Mouse (Mus musculus) ES-CJ7 (cell line): ENCODE measurements around the gene I0C0044D17Rik.
"Not testable (repeated sequence)": the region's sequence is repeated elsewhere in the genome, so short reads cannot be mapped to it uniquely, and the experiment has no call there.

Experiments
- DNase-seq: peaks from one replicate; pipeline ENCODE4 v3.0.0; 2011; ENCODE audit warnings: low read depth, low spot score

The I0C0044D17Rik gene

DNA sequence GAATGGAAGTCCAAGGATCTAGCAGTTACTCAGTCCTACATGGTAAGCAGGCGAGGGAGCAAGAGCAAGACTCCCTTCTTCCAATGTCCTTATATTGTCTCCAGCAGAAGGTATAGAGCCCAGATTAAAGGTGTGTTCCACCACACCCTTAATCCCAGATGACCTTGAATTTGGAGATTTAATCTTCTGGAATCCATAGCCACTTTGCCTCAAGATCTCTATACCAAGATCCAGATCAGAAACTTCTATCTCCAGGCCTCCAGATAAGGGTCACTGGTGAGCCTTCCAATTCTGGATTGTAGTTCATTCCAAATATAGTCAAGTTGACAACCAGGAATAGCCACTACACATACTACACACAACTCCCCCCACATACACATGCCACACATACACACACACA lies at the start of gene I0C0044D17Rik:
I0C0044D17Rik (minus strand) TSS at position 101 of the 400 bp plus-strand sequence.
- DNase-seq: not testable (repeated sequence)

DNA sequence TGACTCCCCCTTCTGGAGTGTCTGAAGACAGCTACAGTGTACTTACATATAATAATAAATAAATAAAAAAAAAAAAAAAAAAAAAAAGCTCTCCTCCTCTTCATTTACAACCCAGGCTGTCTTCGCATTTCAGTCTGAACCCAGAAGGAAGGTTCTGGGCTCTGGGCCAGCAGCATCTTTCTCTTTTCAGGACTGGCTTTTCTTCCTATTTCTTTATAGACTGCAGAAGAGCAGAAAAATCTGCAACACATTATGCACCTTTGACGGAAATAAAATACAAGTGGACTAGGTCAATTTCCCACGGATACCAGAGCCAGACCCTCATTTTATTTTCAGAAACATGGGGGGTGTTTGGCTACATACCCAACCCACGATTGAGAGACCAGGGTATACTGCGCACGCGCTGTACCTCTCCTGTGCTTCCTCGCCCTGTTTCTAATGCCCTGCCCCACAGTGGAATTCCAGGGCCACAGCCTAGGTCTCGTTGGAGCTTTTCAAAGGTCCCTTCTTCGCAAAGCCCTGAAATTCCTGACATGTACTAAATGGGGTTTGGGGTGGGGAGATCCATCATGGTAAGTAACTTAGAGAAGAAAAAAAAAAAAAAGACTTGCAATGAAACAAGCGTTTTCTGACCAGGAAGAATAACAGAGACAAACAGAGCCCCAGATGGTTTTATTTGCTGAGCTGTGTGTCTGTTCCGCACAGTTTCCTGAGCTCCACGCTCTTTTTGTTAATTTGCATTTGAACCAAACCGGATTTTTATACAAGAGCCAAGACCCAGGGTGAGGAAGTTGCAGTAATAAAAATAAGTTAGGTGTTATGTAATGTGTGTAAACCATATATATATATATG lies 42.0 kb upstream of the I0C0044D17Rik start:
- peak; percentile 89 for DNase-seq

DNA sequence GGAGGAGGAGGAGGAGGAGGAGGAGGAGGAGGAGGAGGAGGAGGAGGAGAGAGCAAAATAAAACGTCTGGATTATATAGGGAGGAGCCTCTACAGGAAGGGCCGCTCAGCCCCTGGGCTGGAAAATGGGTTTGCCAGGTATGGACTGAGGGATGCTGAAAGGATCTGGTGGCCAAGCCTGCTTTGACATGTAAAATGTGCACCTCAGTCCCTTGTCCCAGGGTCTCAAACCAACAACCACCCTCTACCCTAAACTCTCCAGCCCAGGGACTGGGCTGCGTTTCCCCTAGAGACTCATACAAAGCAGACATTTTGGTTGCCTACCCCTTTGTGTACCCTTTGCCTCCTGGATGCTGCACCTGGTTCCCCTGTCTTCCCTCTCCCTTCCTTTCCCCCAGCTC lies 40.9 kb upstream of the I0C0044D17Rik start:
- peak; percentile 83 for DNase-seq

- DNase-seq: peak; percentile 95
These were observed 40.5 kb upstream of the I0C0044D17Rik start for GRCm38 (mm10) chr4:98864094-98864493.

GRCm38 (mm10) chr4:98863451-98863850 lies 39.8 kb upstream of the I0C0044D17Rik start:
- DNase-seq: peak; percentile 81

DNA sequence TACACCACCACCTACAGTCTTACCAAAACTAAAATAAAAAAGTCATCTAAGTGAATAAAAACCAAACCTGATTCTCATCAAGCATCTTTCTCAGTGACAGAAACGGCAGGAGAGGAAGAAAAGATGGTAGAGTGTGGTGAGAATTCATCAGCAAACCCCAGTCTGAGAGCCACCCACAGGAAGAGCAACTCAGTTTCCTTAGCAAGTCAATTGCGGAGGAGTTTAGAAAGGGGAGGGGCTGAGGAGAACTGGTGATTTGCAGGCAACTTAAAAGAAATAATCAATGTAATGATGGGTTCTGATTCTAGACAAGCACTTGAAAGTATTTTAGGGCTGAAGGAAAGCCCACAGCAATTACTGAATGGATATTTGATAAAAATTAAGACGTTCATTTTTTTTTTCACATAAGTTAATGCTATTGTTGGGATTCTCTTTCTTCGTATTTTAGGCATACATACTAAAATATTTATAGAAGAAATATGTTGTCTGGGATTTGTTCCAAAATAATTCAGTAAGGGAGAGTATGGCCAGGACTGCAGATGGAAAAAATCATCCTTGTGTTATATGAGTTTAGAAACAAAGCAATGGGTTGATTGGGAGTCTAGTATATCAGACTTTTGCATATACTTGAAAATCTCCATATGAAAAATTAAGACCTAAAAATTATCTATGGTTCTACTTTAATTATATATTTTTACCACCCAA lies 34.7 kb upstream of the I0C0044D17Rik start:
- peak; percentile 55 for DNase-seq

GRCm38 (mm10) chr4:98857037-98857648 lies 33.5 kb upstream of the I0C0044D17Rik start:
- DNase-seq: peak; percentile 71

DNA sequence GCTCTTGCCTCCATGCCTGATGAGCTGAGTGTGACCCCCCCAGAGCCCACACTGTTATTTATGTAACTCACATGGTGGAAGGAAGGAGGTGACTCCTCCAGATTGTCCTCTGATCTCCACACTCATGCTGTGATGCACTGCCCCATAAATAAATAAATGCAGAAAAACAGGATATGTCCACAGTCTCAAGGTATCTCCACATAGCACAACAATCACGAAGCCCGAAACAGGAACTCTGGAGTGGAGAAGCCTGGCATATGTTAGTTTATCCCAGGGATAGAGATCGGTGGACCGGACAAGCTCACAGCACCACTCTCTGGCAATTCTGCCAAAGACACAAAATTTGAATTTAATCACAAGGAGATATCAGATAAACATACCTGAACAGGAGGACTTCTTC lies 30.3 kb upstream of the I0C0044D17Rik start:
- no peak for DNase-seq

GRCm38 (mm10) chr4:98850485-98850884 lies 26.8 kb upstream of the I0C0044D17Rik start:
- DNase-seq: peak; percentile 33

DNA sequence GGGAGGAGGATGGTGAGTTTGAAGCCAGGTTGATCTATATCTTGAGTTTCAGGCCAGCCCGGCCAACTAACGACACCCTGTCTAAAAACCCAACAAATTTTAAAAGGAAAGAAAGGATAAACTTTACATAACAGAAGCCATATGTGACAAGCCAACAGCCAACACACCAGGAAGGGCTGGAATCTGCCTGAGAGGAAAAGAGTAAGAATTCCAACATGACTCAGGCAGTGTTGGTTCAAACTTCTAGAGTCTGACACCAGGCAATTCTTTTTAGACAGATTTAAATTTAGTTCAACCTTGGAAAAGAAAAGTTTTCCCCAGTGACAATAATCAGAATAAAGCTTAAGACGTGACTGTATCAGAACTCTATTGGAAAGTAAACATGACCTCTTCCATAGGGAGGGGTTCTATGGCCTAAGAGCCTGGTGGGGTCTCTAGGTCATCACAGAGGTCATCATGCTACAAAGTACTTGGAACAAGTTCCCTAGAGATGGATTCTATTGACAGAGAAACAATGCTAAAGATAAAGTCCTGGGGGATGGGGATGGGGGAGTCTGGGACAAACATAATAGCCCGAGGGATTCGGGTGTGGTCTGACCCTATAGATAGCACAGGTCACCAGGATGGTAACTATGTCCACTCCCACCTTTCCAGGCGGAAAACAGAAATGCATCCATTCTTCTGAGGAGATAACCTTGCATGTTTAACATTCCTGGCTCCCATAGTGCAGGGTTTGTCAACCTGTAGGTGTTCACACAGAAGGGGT lies 23.7 kb upstream of the I0C0044D17Rik start:
- DNase-seq: peak; percentile 93

GRCm38 (mm10) chr4:98846396-98846795 lies 22.8 kb upstream of the I0C0044D17Rik start:
- peak; percentile 91 for DNase-seq

DNA sequence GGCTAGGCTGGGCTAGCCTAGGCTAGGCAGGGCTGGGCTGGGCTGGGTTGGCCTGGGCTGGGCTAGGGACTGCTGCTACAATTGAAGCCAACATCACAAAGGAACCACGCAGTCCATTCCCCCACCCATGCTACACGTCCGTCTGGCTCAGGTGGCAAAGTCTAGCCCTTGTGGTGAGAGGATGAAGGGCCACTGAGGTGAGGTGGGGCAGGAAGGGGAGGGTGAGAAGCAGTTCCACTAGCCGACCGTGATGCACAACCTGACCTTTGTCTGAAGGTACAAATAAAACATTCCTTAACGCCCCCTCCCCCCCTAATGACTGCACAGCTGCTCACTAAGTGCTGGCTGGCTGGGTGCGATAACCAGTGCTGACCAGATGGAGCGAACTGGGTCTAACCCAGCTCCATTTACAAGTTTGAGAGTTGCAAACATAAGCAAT lies 22.1 kb upstream of the I0C0044D17Rik start:
- DNase-seq: peak; percentile 99

- peak; percentile 75 for DNase-seq
These were observed 21.6 kb upstream of the I0C0044D17Rik start for GRCm38 (mm10) chr4:98845201-98845600.

GRCm38 (mm10) chr4:98843906-98844597 lies 20.4 kb upstream of the I0C0044D17Rik start:
- peak; percentile 38 for DNase-seq

GRCm38 (mm10) chr4:98841251-98841650 lies 17.6 kb upstream of the I0C0044D17Rik start:
- peak; percentile 95 for DNase-seq

- DNase-seq: peak; percentile 77
These were observed 16.9 kb upstream of the I0C0044D17Rik start for GRCm38 (mm10) chr4:98840526-98840925.

DNA sequence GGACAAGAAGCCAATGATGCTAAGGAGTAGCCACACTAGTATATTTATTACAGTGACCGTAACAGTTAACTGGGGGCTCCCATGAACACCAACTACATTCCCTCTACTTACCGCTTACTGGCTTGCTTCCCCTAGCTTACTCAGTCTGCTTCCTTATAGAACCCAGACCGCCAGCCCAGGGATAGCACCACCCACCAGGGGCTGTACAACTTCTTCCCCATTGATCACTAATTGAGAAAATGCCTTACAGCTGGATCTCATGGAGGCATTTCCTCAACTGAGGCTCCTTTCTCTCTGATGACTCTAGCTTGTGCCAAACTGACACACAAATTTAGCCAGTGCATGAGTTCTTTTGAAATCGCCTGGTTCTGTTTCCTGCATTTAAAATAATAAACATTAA lies 15.3 kb upstream of the I0C0044D17Rik start:
- DNase-seq: no peak

DNA sequence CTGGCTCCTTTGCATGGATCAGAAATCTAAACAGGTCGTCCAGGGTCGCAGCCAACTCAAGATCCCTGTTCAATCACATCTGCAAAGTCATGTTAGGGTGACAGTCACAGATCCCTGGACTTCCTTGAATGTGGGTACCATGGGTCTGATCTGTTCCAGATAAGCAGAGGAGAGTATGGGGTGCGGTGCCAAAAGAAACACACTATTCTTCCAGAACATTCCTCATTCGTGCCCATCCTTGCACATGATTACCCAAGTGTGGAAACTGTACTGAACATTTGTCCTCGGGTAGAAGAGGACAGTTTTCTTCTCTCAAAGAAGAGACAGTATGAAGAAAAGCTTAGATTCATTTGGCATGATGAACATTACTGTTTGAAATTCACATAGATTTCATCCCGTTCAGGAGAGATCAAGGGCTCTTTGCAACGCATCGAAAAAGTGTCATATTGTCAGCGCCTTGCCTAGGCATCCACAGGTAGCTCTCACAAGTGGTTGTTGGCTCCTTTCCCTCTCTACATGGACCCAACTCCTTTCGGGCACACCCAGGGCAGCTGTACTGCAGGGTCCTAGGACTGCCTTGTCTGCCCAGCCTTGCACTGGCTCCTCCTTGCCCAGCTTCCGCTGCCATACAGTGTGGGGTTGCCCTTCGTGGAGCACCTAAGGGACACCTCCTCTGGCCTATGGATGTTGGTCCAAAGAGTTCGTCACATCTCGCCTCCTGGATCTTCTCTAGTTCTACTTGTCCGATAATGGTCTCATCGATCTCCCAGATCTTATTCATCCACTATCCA lies 14.3 kb upstream of the I0C0044D17Rik start:
- no peak for DNase-seq

GRCm38 (mm10) chr4:98836519-98836918 lies 12.9 kb upstream of the I0C0044D17Rik start:
- DNase-seq: no peak

GRCm38 (mm10) chr4:98834782-98835181 lies 11.1 kb upstream of the I0C0044D17Rik start:
- DNase-seq: no peak
